Mouse (Mus musculus) CH12.LX (cell line): ENCODE results near the gene Kat7. TPM values are rescaled to one million over a fixed set of nuclear protein-coding genes. Genes with fewer than 3 reads are reported as not detected.

Source experiments
- DNase-seq: peaks from one replicate; pipeline ENCODE4 v3.0.0-alpha.2; 2013; ENCODE audit errors: extremely low read depth
- H3K27ac ChIP-seq: 2 replicates; pipeline ENCODE4 v1.5.1; 2012; ENCODE audit warnings: low read depth, mild to moderate bottlenecking, control low read depth, moderate library complexity; ENCODE audit not compliant: insufficient read depth
- H3K27me3 ChIP-seq: replicated peaks from 2 replicates; pipeline ENCODE3; 2012; ENCODE audit warnings: inconsistent platforms
- H3K36me3 ChIP-seq, 2 experiments: replicated peaks in 1 of 2; 2 replicates each; pipeline versions ENCODE3 to v1.6.1; 2012; ENCODE audit warnings: inconsistent platforms in 1 of 2, low read length in 1 of 2, mild to moderate bottlenecking in 1 of 2, mixed read lengths in 1 of 2, moderate library complexity in 1 of 2; ENCODE audit not compliant: control insufficient read depth in 1 of 2, insufficient read depth in 1 of 2
- H3K4me1 ChIP-seq, 2 experiments: 2 replicates each; pipeline ENCODE4 v1.6.1; 2012; ENCODE audit warnings: inconsistent platforms in 1 of 2, moderate library complexity in 1 of 2; ENCODE audit not compliant: insufficient read depth in 2 of 2, control insufficient read depth in 1 of 2
- H3K4me2 ChIP-seq: 2 replicates; pipeline ENCODE4 v1.6.1; 2012; ENCODE audit warnings: low read depth, mild to moderate bottlenecking, control low read depth; ENCODE audit not compliant: poor library complexity, insufficient read depth, severe bottlenecking
- H3K4me3 ChIP-seq, 3 experiments: fragments of 150-350 bp in 1 of 3; sonication (generic) in 1 of 3; replicated peaks in 1 of 3; 2 replicates each; pipeline versions ENCODE3 to v1.5.1; 2011 to 2012; ENCODE audit warnings: low read depth in 2 of 3, low read length in 2 of 3, mild to moderate bottlenecking in 2 of 3, moderate library complexity in 2 of 3, control low read depth in 1 of 3, improper control_type of control experiment in 1 of 3, inconsistent platforms in 1 of 3, mixed read lengths in 1 of 3; ENCODE audit not compliant: poor library complexity in 1 of 3
- H3K79me2 ChIP-seq: replicated peaks from 2 replicates; pipeline ENCODE4 v1.6.1; 2012; ENCODE audit warnings: mild to moderate bottlenecking, moderate library complexity; ENCODE audit not compliant: control insufficient read depth, poor library complexity, insufficient read depth, severe bottlenecking; ENCODE audit errors: extremely low read depth
- H3K9ac ChIP-seq: 2 replicates; pipeline ENCODE4 v1.6.1; 2012; ENCODE audit warnings: low read depth, mild to moderate bottlenecking, control low read depth, moderate library complexity; ENCODE audit not compliant: insufficient read depth
- H3K9me3 ChIP-seq: replicated peaks from 2 replicates; pipeline ENCODE3; 2012; ENCODE audit warnings: low read length, inconsistent platforms, mixed read lengths
- BHLHE40 ChIP-seq: IDR thresholded peaks from 2 replicates; pipeline ENCODE4 v1.6.1; 2011; ENCODE audit warnings: mild to moderate bottlenecking, low read depth, low read length, improper control_type of control experiment
- CHD2 ChIP-seq: IDR thresholded peaks from 2 replicates; pipeline ENCODE4 v1.6.1; 2011; ENCODE audit warnings: low read length, improper control_type of control experiment
- CTCF ChIP-seq, 2 experiments: IDR thresholded peaks in 1 of 2; conservative IDR thresholded peaks in 1 of 2; 2 replicates each; pipeline ENCODE4 v1.5.1; 2011 to 2012; ENCODE audit warnings: low read depth in 2 of 2, low read length in 2 of 2, improper control_type of control experiment in 1 of 2, inconsistent platforms in 1 of 2, mild to moderate bottlenecking in 1 of 2, moderate library complexity in 1 of 2
- E2F4 ChIP-seq: IDR thresholded peaks from 2 replicates; pipeline ENCODE4 v1.6.1; 2011; ENCODE audit warnings: low read depth, low read length, improper control_type of control experiment; ENCODE audit not compliant: insufficient replicate concordance
- ETS1 ChIP-seq: conservative IDR thresholded peaks from 2 replicates; pipeline ENCODE4 v1.6.1; 2012; ENCODE audit warnings: low read depth, mild to moderate bottlenecking, inconsistent platforms, low read length, improper control_type of control experiment, moderate library complexity
- HCFC1 ChIP-seq: IDR thresholded peaks from 2 replicates; pipeline ENCODE4 v1.6.1; 2012; ENCODE audit warnings: low read depth, mild to moderate bottlenecking, inconsistent platforms, low read length, improper control_type of control experiment
- IRF4 ChIP-seq: IDR thresholded peaks from 2 replicates; pipeline ENCODE4 v1.6.1; 2014; ENCODE audit warnings: low read depth, mild to moderate bottlenecking, inconsistent platforms, low read length, improper control_type of control experiment
- JUN ChIP-seq: IDR thresholded peaks from 2 replicates; pipeline ENCODE4 v1.6.1; 2011; ENCODE audit warnings: low read depth, mild to moderate bottlenecking, low read length, improper control_type of control experiment, moderate library complexity; ENCODE audit not compliant: insufficient read depth
- MAFK ChIP-seq: IDR thresholded peaks from 2 replicates; pipeline ENCODE4 v1.6.1; 2011; ENCODE audit warnings: low read length, improper control_type of control experiment; ENCODE audit not compliant: insufficient replicate concordance
- MAX ChIP-seq: IDR thresholded peaks from 2 replicates; pipeline ENCODE4 v1.6.1; 2011; ENCODE audit warnings: low read length, improper control_type of control experiment
- MAZ ChIP-seq: IDR thresholded peaks from 2 replicates; pipeline ENCODE4 v1.6.1; 2012; ENCODE audit warnings: low read depth, mild to moderate bottlenecking, inconsistent platforms, low read length, improper control_type of control experiment, moderate library complexity
- MXI1 ChIP-seq: IDR thresholded peaks from 2 replicates; pipeline ENCODE4 v1.6.1; 2011; ENCODE audit warnings: mild to moderate bottlenecking, low read depth, low read length, improper control_type of control experiment
- MYC ChIP-seq: IDR thresholded peaks from 2 replicates; pipeline ENCODE4 v1.6.1; 2011; ENCODE audit warnings: low read depth, mild to moderate bottlenecking, improper control_type of control experiment, low read length
- NELFE ChIP-seq: IDR thresholded peaks from 2 replicates; pipeline ENCODE4 v1.6.1; 2011; ENCODE audit warnings: low read depth, low read length, improper control_type of control experiment
- NRF1 ChIP-seq: IDR thresholded peaks from 2 replicates; pipeline ENCODE4 v1.6.1; 2014; ENCODE audit warnings: low read depth, mild to moderate bottlenecking, inconsistent platforms, low read length, improper control_type of control experiment, moderate library complexity
- RAD21 ChIP-seq: IDR thresholded peaks from 2 replicates; pipeline ENCODE4 v1.6.1; 2011; ENCODE audit warnings: low read depth, mild to moderate bottlenecking, low read length, improper control_type of control experiment, moderate library complexity
- RCOR1 ChIP-seq: conservative IDR thresholded peaks from 2 replicates; pipeline ENCODE4 v1.6.1; 2012; ENCODE audit warnings: low read depth, mild to moderate bottlenecking, inconsistent platforms, low read length, improper control_type of control experiment
- SMC3 ChIP-seq: IDR thresholded peaks from 2 replicates; pipeline ENCODE4 v1.6.1; 2011; ENCODE audit warnings: low read depth, low read length, improper control_type of control experiment
- TCF12 ChIP-seq: IDR thresholded peaks from 2 replicates; pipeline ENCODE4 v1.6.1; 2014; ENCODE audit warnings: low read depth, mild to moderate bottlenecking, inconsistent platforms, low read length, improper control_type of control experiment
- UBTF ChIP-seq: IDR thresholded peaks from 2 replicates; pipeline ENCODE4 v1.6.1; 2012; ENCODE audit warnings: low read depth, mild to moderate bottlenecking, inconsistent platforms, low read length, improper control_type of control experiment, moderate library complexity
- USF2 ChIP-seq: conservative IDR thresholded peaks from 2 replicates; pipeline ENCODE4 v1.6.1; 2011; ENCODE audit warnings: low read depth, low read length, improper control_type of control experiment
- ZMIZ1 ChIP-seq: IDR thresholded peaks from 2 replicates; pipeline ENCODE4 v1.6.1; 2012; ENCODE audit warnings: low read depth, mild to moderate bottlenecking, inconsistent platforms, low read length, improper control_type of control experiment
- ZNF384 ChIP-seq: IDR thresholded peaks from 2 replicates; pipeline ENCODE4 v1.6.1; 2012; ENCODE audit warnings: low read depth, low read length, improper control_type of control experiment, inconsistent platforms
- dilution Hi-C: fragments of 300-500 bp; cut with MboI; formaldehyde crosslinking; loops from 2 replicates; pipeline ENCODE4 v1.14.3; 2020; ENCODE audit warnings: low sequenced_read_pairs; ENCODE audit not compliant: extremely low pct_unique_long_range_greater_than_20kb, extremely low pct_ligation_motif_present
- in situ Hi-C: fragments of 300-500 bp; cut with MboI; formaldehyde crosslinking; loops from 3 replicates; pipeline ENCODE4 v1.14.3; 2019; ENCODE audit warnings: low sequenced_read_pairs, low pct_ligation_motif_present, low pct_unique_long_range_greater_than_20kb, mixed read lengths
- polyA plus RNA-seq: library from polyadenylated mRNA; unstranded; fragments of >175 nt; gene quantifications from 2 replicates; pipeline ENCODE4 v1.2.1, GENCODE M21; 2012; ENCODE audit warnings: low read depth; ENCODE audit not compliant: insufficient read length
- total RNA-seq, 2 experiments: library from RNA; depleted of rRNA; stranded (reverse); fragments of 300-350 nt in 1 of 2; fragments of >200 nt in 1 of 2; gene quantifications; 2 replicates each; pipeline ENCODE4 v1.2.3; 2012 to 2014

Kat7 gene
- total and polyA plus RNA-seq, 3 experiments = 59.5 to 90.2 (median 66.7) TPM

DNA sequence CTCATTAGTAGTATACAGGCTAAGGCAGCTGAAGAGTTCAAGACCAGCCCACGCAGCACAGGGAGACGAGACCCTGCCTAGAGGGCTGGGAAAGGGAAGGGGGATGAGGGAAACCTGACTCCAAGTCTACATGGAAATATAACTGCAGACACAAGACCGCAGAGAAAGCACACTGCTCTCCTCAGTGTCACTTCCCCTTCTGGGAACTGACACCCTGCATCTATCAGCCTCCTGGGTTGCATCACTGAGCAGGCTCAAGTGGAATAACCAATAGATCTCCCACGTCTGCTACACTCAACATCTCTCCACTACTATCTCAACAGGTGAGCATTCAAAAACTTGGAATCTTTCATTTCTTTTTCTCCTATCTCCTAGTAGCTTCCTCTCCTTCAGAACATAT, 18.0 kb downstream of the Kat7 start (continued):
- TF ChIP-seq MYC (peak; percentile 65; the same call in 1 of the 2 replicates), MAX (no peak; the same call in 1 of the 2 replicates), UBTF (no peak), TCF12 (no peak), NELFE (no peak)

DNA sequence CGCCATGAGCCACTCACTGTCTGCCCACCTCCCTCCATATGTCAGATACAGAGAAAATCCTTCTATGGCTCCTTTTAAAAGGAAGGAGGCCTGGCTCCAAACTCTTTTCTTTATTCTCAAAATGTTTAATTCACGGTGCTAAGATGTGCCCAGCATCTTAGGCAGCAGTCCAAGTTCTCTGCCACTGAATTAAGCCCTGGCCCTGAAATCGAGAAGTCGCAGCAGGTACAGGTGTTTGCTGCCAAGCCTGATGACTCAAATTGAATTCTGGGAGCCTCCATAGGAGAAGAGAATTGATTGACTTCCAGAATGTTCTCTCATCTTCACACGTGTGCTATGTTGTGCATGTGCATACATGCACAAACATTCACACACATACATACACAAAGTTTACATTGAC, 27.7 kb downstream of the Kat7 start:
- Histone ChIP-seq H3K4me2 (no peak overlapping the region), H3K27ac (no peak overlapping the region), H3K27me3 (no peaks in the 10 kb centered on the region), H3K4me1 (no peaks in the 10 kb centered on the region), H3K4me3 (no peak overlapping the region), H3K36me3 (peaks cover 87 to 96% of the 10 kb centered on the region in 2 experiments), H3K9ac (no peak overlapping the region), H3K79me2 (no peaks in the 10 kb centered on the region), H3K9me3 (no peaks in the 10 kb centered on the region)
- dilution Hi-C loops = no loop called here
- no peak for DNase-seq
- no peak for TF ChIP-seq ETS1
- TF ChIP-seq CHD2 = no peak
- no peak for TF ChIP-seq IRF4
- TF ChIP-seq BHLHE40 = no peak
- no peak for TF ChIP-seq RAD21
- in situ Hi-C loops = no loop called here

- Histone ChIP-seq H3K4me2 (no peak overlapping the region), H3K36me3 (peaks cover 90 to 99% of the 10 kb centered on the region in 2 experiments), H3K4me1 (peaks cover 0 to 5% of the 10 kb centered on the region in 2 experiments; a peak in 2 of 4 replicates), H3K27me3 (no peaks in the 10 kb centered on the region), H3K9me3 (no peaks in the 10 kb centered on the region), H3K79me2 (no peaks in the 10 kb centered on the region), H3K4me3 (no peak overlapping the region), H3K9ac (no peak overlapping the region), H3K27ac (no peak overlapping the region)
- dilution Hi-C loops = no loop called here
- no peak for DNase-seq
- TF ChIP-seq JUN = no peak
- TF ChIP-seq MYC = 0 out of 2 replicates have a peak, but pooled peaks have one; percentile 58
- no peak for TF ChIP-seq IRF4
- TF ChIP-seq HCFC1 = no peak
- no peak for TF ChIP-seq RCOR1
- no peak for TF ChIP-seq MAZ
- TF ChIP-seq USF2 = no peak
- no peak for TF ChIP-seq NELFE
- TF ChIP-seq ZMIZ1 = no peak
- no peak; the same call in 1 of the 2 replicates for TF ChIP-seq SMC3
- no peak for TF ChIP-seq CHD2
- no peak for TF ChIP-seq MXI1
- no peak for TF ChIP-seq NRF1
- peak in 1 of 2 experiments; percentile 62; a peak in 2 of 4 replicates for TF ChIP-seq CTCF (conservative IDR thresholded peaks at IDR 0.05 in 1 of 2, IDR thresholded peaks at IDR 0.05 in 1 of 2; ENCODE audit: low read depth in 2 of 2, low read length in 2 of 2)
- TF ChIP-seq MAFK = peak; percentile 68
- no peak for TF ChIP-seq MAX
- TF ChIP-seq ZNF384 = peak; percentile 33; the same call in 1 of the 2 replicates
- no peak for TF ChIP-seq TCF12
- TF ChIP-seq E2F4 = no peak
- peak; percentile 14 for TF ChIP-seq RAD21
- in situ Hi-C loops = no loop called here
Measured at GRCm38 (mm10) chr11:95279061-95279659, 30.9 kb downstream of the Kat7 start.
